11 mouse cellular contexts compared by ENCODE assay signal in genomic region chr4:83984671-83985391, GRCm38 (mm10).
DNase-seq lines count a peak whose midpoint lies in the region; ATAC-seq and TF ChIP-seq lines count a peak whose summit lies in the region.
"Had no signal": no experiment of that assay in that cellular context is flagged by ENCODE, and none has a peak within 500 bp of the region (broad histone marks: within the 10 kb centered on the region; RNA-seq: fewer than 3 reads in every experiment).

No protein-coding gene starts in this region.

- H3K27me3 ChIP-seq in heart, embryonic 10.5 days (ENCODE audit: insufficient read depth, poor library complexity, severe bottlenecking), result no peaks in the 10 kb centered on the region
- H3K27me3 ChIP-seq in lung, postnatal 0 days (replicated peaks; ENCODE audit: insufficient read depth, low read length), result no peaks in the 10 kb centered on the region
- no peaks in the 10 kb centered on the region for H3K27me3 ChIP-seq in thymus, adult 2 months (ENCODE audit: control insufficient read depth, insufficient read depth, low read length)
- H3K27me3 ChIP-seq: stomach, embryonic 15.5 days had no signal

- 70% methylated on average over 15 of the region's 15 CpGs for WGBS in heart, embryonic 10.5 days
- WGBS in lung, postnatal 0 days, result 56% methylated on average over 14 of the region's 15 CpGs
- 92% methylated on average over 15 of the region's 15 CpGs for WGBS in thymus, adult 2 months

- TF ChIP-seq POLR2A in brain, embryonic 14.5 days (IDR thresholded peaks at IDR 0.05; ENCODE audit: borderline replicate concordance, extremely low read depth, insufficient read depth, insufficient read length, poor library complexity, severe bottlenecking), result no peak
- no peak for TF ChIP-seq POLR2A in thymus, adult 2 months (IDR thresholded peaks at IDR 0.05; ENCODE audit: control insufficient read depth, extremely low read depth, insufficient read depth, low read length, poor library complexity)

- no peaks in the 10 kb centered on the region for H3K9me3 ChIP-seq in heart, embryonic 10.5 days
- no peaks in the 10 kb centered on the region for H3K9me3 ChIP-seq in lung, postnatal 0 days (ENCODE audit: low read length)
- H3K9me3 ChIP-seq: stomach, embryonic 15.5 days had no signal

- no peak overlapping the region for H3K27ac ChIP-seq in heart, embryonic 10.5 days
- H3K27ac ChIP-seq in lung, postnatal 0 days (ENCODE audit: low read length), result no peak overlapping the region
- no peak overlapping the region for H3K27ac ChIP-seq in thymus, adult 2 months (ENCODE audit: control insufficient read depth, insufficient read depth, low read length)
- H3K27ac ChIP-seq: stomach, embryonic 15.5 days had no signal

- peak; percentile 91 for DNase-seq in heart, adult 11 months
- no peak for DNase-seq in heart, embryonic 10.5 days (ENCODE audit: low spot score)
- DNase-seq in brain, embryonic 14.5 days (ENCODE audit: low read depth), result peak; percentile 87
- peak; percentile 61 for DNase-seq in gastrocnemius, postnatal 14 days
- no peak for DNase-seq in lung, postnatal 0 days (ENCODE audit: low spot score)
- DNase-seq in thymus, adult 2 months, result no peak
- no peak for DNase-seq in spleen, adult 18-20 months
- DNase-seq: cerebellum, adult 9-10 months had no signal

- H3K9ac ChIP-seq in lung, postnatal 0 days (replicated peaks; ENCODE audit: low read depth), result no peak overlapping the region
- H3K9ac ChIP-seq: stomach, embryonic 15.5 days had no signal

- H3K4me2 ChIP-seq in lung, postnatal 0 days (replicated peaks; ENCODE audit: low read depth, low read length), result no peak overlapping the region
- H3K4me2 ChIP-seq: stomach, embryonic 15.5 days had no signal

- no peak overlapping the region for H3K4me3 ChIP-seq in heart, embryonic 10.5 days
- H3K4me3 ChIP-seq in lung, postnatal 0 days (ENCODE audit: low read depth, low read length), result no peak overlapping the region
- no peak overlapping the region for H3K4me3 ChIP-seq in thymus, adult 2 months (ENCODE audit: control insufficient read depth, insufficient read depth, low read length)
- H3K4me3 ChIP-seq: myocyte; stomach, embryonic 15.5 days had no signal

- intact Hi-C loops in gastrocnemius, postnatal 14 days (cut with DNase I; ENCODE audit: low total_unique reads), result no loop called here

- TF ChIP-seq EP300 in lung, postnatal 0 days (IDR thresholded peaks at IDR 0.05), result no peak

- no peaks in the 10 kb centered on the region for H3K36me3 ChIP-seq in heart, embryonic 10.5 days
- no peaks in the 10 kb centered on the region for H3K36me3 ChIP-seq in lung, postnatal 0 days (ENCODE audit: insufficient read depth, low read length)
- H3K36me3 ChIP-seq in thymus, adult 2 months (ENCODE audit: control insufficient read depth, insufficient read depth, low read length), result no peaks in the 10 kb centered on the region
- H3K36me3 ChIP-seq: stomach, embryonic 15.5 days had no signal

- TF ChIP-seq CTCF in brain, embryonic 14.5 days (IDR thresholded peaks at IDR 0.05; ENCODE audit: borderline replicate concordance, extremely low read depth, insufficient read depth, insufficient read length), result no peak
- TF ChIP-seq CTCF in lung, postnatal 0 days (IDR thresholded peaks at IDR 0.05), result no peak
- no peak for TF ChIP-seq CTCF in thymus, adult 2 months (IDR thresholded peaks at IDR 0.05; ENCODE audit: borderline replicate concordance, control insufficient read depth, extremely low read depth, insufficient read depth, low read length, poor library complexity)

- H3K4me1 ChIP-seq in heart, embryonic 10.5 days, result peaks cover 17% of the 10 kb centered on the region
- H3K4me1 ChIP-seq in lung, postnatal 0 days (ENCODE audit: insufficient read depth, low read depth, low read length), result no peaks in the 10 kb centered on the region
- no peaks in the 10 kb centered on the region for H3K4me1 ChIP-seq in thymus, adult 2 months (replicated peaks; ENCODE audit: control insufficient read depth, insufficient read depth, low read length)

- ATAC-seq in lung, postnatal 0 days, result peak; percentile 60; the same call in 1 of the 2 replicates
- no peak for ATAC-seq in monocyte, adult 5-6 weeks (replicated peaks; ENCODE audit: insufficient number of reproducible peaks, low FRiP score, low TSS enrichment, poor library complexity, severe bottlenecking)

Comparison
In these comparisons a context has a peak if more than half of its experiments do, and no peak if none do; other contexts are left out.
1. DNase-seq: peak in heart, adult 11 months (single experiment), brain, embryonic 14.5 days (single experiment) and gastrocnemius, postnatal 14 days (single experiment); none in heart, embryonic 10.5 days (single experiment), lung, postnatal 0 days (single experiment), thymus, adult 2 months (single experiment) and spleen, adult 18-20 months (0 of 2).